Mouse (Mus musculus): ENCODE results near the gene Ccl19. TPM values are rescaled to one million over a fixed set of nuclear protein-coding genes. Genes with fewer than 3 reads are reported as not detected.
"Not testable (repeated sequence)": the region's sequence is repeated elsewhere in the genome, so short reads cannot be mapped to it uniquely, and the experiment has no call there.

Gene Ccl19
- 0.61 TPM in 1 of 2 replicates, not detected in the other for polyA plus RNA-seq (2014; fragmentation: Nextera tagmentation; extraction: Ambion mirVana)

- not testable (repeated sequence) for H3K4me1 ChIP-seq (ENCODE audit: control insufficient read depth, insufficient read depth, low read length); H3K36me3 ChIP-seq (ENCODE audit: control insufficient read depth, insufficient read depth, low read length); H3K4me2 ChIP-seq (ENCODE audit: low read length); H3K9ac ChIP-seq (replicated peaks; ENCODE audit: low read length); H3K9me3 ChIP-seq (ENCODE audit: control insufficient read depth, low read length); H3K4me3 ChIP-seq (replicated peaks; ENCODE audit: low read depth, low read length); ATAC-seq (ENCODE audit: low FRiP score, low TSS enrichment); H3K27ac ChIP-seq (replicated peaks; ENCODE audit: low read depth, low read length); H3K27me3 ChIP-seq (ENCODE audit: control insufficient read depth, insufficient read depth, low read length); DNase-seq
- WGBS: no CpG with 5 or more reads among the region's 6 CpGs
Measured at GRCm38 (mm10) chr4:42756477-42756876, at the start of gene Ccl19. Gene Ccl19 (minus strand): TSS chr4:42756577.

GRCm38 (mm10) chr4:42773893-42774292 lies 17.5 kb upstream of the Ccl19 start, which contains the start of gene Ccl21a:
Gene Ccl21a (minus strand): TSS chr4:42773993.
- DNase-seq; H3K4me3 ChIP-seq (replicated peaks; ENCODE audit: low read depth, low read length); H3K4me1 ChIP-seq (ENCODE audit: control insufficient read depth, insufficient read depth, low read length); H3K4me2 ChIP-seq (ENCODE audit: low read length); H3K9ac ChIP-seq (replicated peaks; ENCODE audit: low read length); H3K9me3 ChIP-seq (ENCODE audit: control insufficient read depth, low read length); ATAC-seq (ENCODE audit: low FRiP score, low TSS enrichment); H3K36me3 ChIP-seq (ENCODE audit: control insufficient read depth, insufficient read depth, low read length); H3K27me3 ChIP-seq (ENCODE audit: control insufficient read depth, insufficient read depth, low read length); H3K27ac ChIP-seq (replicated peaks; ENCODE audit: low read depth, low read length): not testable (repeated sequence)
- WGBS: no CpG with 5 or more reads among the region's 5 CpGs

DNA sequence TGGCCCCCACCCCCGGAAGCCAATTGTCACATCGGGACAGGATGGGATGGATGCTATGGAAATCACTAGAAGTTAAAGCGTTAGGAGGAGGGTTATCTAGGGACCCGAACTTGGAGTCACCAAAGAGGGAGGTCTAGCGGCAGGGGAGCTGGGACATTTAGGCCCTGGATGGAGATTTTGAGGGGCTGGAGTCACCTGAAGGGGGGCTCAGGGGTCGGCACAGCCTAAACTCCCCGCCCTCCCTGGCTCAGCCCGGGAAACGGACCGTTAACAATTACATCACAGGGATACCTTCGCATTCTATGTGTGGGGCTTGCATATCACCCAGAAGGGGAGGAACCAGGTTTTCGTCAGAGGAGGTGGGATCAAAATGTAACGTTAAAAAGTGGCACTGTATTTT lies 21.1 kb downstream of the Ccl19 start, which contains the start of gene 4930578G10Rik:
4930578G10Rik (plus strand) TSS at position 301 of the 400 bp plus-strand sequence.
- WGBS: no CpG with 5 or more reads among the region's 13 CpGs

More for the DNA sequence above, 21.1 kb downstream of the Ccl19 start, which contains the start of gene 4930578G10Rik:
- not testable (repeated sequence) for H3K9ac ChIP-seq (replicated peaks; ENCODE audit: low read length); DNase-seq; ATAC-seq (ENCODE audit: low FRiP score, low TSS enrichment); H3K36me3 ChIP-seq (ENCODE audit: control insufficient read depth, insufficient read depth, low read length); H3K4me2 ChIP-seq (ENCODE audit: low read length); H3K27me3 ChIP-seq (ENCODE audit: control insufficient read depth, insufficient read depth, low read length); H3K9me3 ChIP-seq (ENCODE audit: control insufficient read depth, low read length); H3K4me1 ChIP-seq (ENCODE audit: control insufficient read depth, insufficient read depth, low read length); H3K4me3 ChIP-seq (replicated peaks; ENCODE audit: low read depth, low read length); H3K27ac ChIP-seq (replicated peaks; ENCODE audit: low read depth, low read length)

Other genes with a start within 250 kb of the Ccl19 start
- gene Fam205a2, start 228.4 kb downstream of the Ccl19 start, polyA plus RNA-seq (2014; fragmentation: Nextera tagmentation; extraction: Ambion mirVana): not detected in 2 replicates
- not detected in 2 replicates for gene Gm10591, start 144.4 kb downstream of the Ccl19 start, polyA plus RNA-seq (2014; fragmentation: Nextera tagmentation; extraction: Ambion mirVana)
- gene Gm2564, start 126.9 kb downstream of the Ccl19 start, polyA plus RNA-seq (2014; fragmentation: Nextera tagmentation; extraction: Ambion mirVana): not detected in 2 replicates
- not detected in 2 replicates for gene Ccl27b, start 101.3 kb downstream of the Ccl19 start, polyA plus RNA-seq (2014; fragmentation: Nextera tagmentation; extraction: Ambion mirVana)
- gene Il11ra2, start 94.7 kb downstream of the Ccl19 start, polyA plus RNA-seq (2014; fragmentation: Nextera tagmentation; extraction: Ambion mirVana): not detected in 2 replicates
- gene 4930578G10Rik, start 21.0 kb downstream of the Ccl19 start, polyA plus RNA-seq (2014; fragmentation: Nextera tagmentation; extraction: Ambion mirVana): 0.51 TPM in 2 replicates
- gene Ccl21a, start 17.4 kb upstream of the Ccl19 start, polyA plus RNA-seq (2014; fragmentation: Nextera tagmentation; extraction: Ambion mirVana): 0.84 TPM in 1 of 2 replicates, not detected in the other
- not detected in 2 replicates for gene Fam205a1, start 97.3 kb upstream of the Ccl19 start, polyA plus RNA-seq (2014; fragmentation: Nextera tagmentation; extraction: Ambion mirVana)
- gene Gm12394, start 100.2 kb upstream of the Ccl19 start, polyA plus RNA-seq (2014; fragmentation: Nextera tagmentation; extraction: Ambion mirVana): 0.69 and 0.92 TPM in 2 replicates
- gene Fam205c, start 117.7 kb upstream of the Ccl19 start, polyA plus RNA-seq (2014; fragmentation: Nextera tagmentation; extraction: Ambion mirVana): 1.6 and 2.0 TPM in 2 replicates
- gene Phf24, start 160.1 kb upstream of the Ccl19 start, polyA plus RNA-seq (2014; fragmentation: Nextera tagmentation; extraction: Ambion mirVana): 33.2 and 33.9 TPM in 2 replicates
- gene Dnajb5, start 193.2 kb upstream of the Ccl19 start, polyA plus RNA-seq (2014; fragmentation: Nextera tagmentation; extraction: Ambion mirVana): 45.0 and 88.7 TPM in 2 replicates
- 0.38 and 0.80 TPM in 2 replicates for gene 1700022I11Rik, start 213.0 kb upstream of the Ccl19 start, polyA plus RNA-seq (2014; fragmentation: Nextera tagmentation; extraction: Ambion mirVana)
- 378 and 531 TPM in 2 replicates for gene Vcp, start 243.9 kb upstream of the Ccl19 start, polyA plus RNA-seq (2014; fragmentation: Nextera tagmentation; extraction: Ambion mirVana)